Mouse (Mus musculus) cerebellum, adult 2 months (tissue): ENCODE measurements around the gene Prpmp5. TPM values are rescaled to one million over a fixed set of nuclear protein-coding genes. Genes with fewer than 3 reads are reported as not detected.
"Not testable (repeated sequence)": the region's sequence is repeated elsewhere in the genome, so short reads cannot be mapped to it uniquely, and the experiment has no call there.

ENCODE experiments used
- DNase-seq, 2 experiments: peaks; one replicate each; pipeline ENCODE4 v3.0.0; 2021
- H3K27ac ChIP-seq: fragments of 200-500 bp; 2 replicates; pipeline ENCODE4 v1.5.1; 2012; ENCODE audit warnings: low read length, control low read depth, inconsistent platforms; ENCODE audit not compliant: insufficient read depth
- H3K27me3 ChIP-seq: fragments of 200-500 bp; 2 replicates; pipeline ENCODE4 v1.6.1; 2012; ENCODE audit warnings: inconsistent platforms, mild to moderate bottlenecking, low read length, moderate library complexity; ENCODE audit not compliant: control insufficient read depth, insufficient read depth
- H3K4me1 ChIP-seq: fragments of 200-500 bp; 2 replicates; pipeline ENCODE4 v1.6.1; 2011; ENCODE audit warnings: low read length; ENCODE audit not compliant: control insufficient read depth, insufficient read depth
- H3K4me3 ChIP-seq: fragments of 200-500 bp; replicated peaks from 2 replicates; pipeline ENCODE3; 2011; ENCODE audit warnings: mild to moderate bottlenecking, low read depth, low read length, control low read depth; ENCODE audit not compliant: insufficient read depth
- WGBS: fragments of 180-500 bp; shearing (Covaris S2); methylation state at CpG from one replicate; pipeline ENCODE4 v1.1.7; 2018; 5-methylcytosine and 5-hydroxymethylcytosine counted together
- polyA plus RNA-seq: library from polyadenylated mRNA; depleted of rRNA; stranded (reverse); fragments of >200 nt; gene quantifications from 2 replicates; pipeline ENCODE4 v1.2.3, GENCODE M21; 2012; rRNA removed

Gene Prpmp5
- polyA plus RNA-seq, result not detected in 2 replicates

GRCm38 (mm10) chr6:132314657-132315056, at the start of gene Prpmp5:
Gene Prpmp5 (minus strand): TSS chr6:132314757.
- not testable (repeated sequence) for H3K27me3 ChIP-seq, H3K27ac ChIP-seq, H3K4me3 ChIP-seq, H3K4me1 ChIP-seq, DNase-seq

- DNase-seq, H3K27me3 ChIP-seq, H3K27ac ChIP-seq, H3K4me1 ChIP-seq, H3K4me3 ChIP-seq: not testable (repeated sequence)
- 58% methylated on average over 1 of the region's 1 CpGs for WGBS
Measured at GRCm38 (mm10) chr6:132364034-132364433, 49.5 kb upstream of the Prpmp5 start, which contains the start of gene Gm8882. Gene Gm8882 (minus strand): TSS chr6:132364134.

Other genes with a start within 250 kb of the Prpmp5 start
- not detected in 2 replicates for gene Prb1, start 104.2 kb downstream of the Prpmp5 start, polyA plus RNA-seq
- gene Gm8882, start 49.4 kb upstream of the Prpmp5 start, polyA plus RNA-seq, result not detected in 2 replicates